Mouse (Mus musculus): ENCODE results near the gene Actl10. TPM values are rescaled to one million over a fixed set of nuclear protein-coding genes. Genes with fewer than 3 reads are reported as not detected.
A peak's percentile ranks its signal among the peaks of the same experiment; 100 is the strongest.

Actl10 gene
- polyA plus RNA-seq, 1 experiment = 39.7 TPM

DNA sequence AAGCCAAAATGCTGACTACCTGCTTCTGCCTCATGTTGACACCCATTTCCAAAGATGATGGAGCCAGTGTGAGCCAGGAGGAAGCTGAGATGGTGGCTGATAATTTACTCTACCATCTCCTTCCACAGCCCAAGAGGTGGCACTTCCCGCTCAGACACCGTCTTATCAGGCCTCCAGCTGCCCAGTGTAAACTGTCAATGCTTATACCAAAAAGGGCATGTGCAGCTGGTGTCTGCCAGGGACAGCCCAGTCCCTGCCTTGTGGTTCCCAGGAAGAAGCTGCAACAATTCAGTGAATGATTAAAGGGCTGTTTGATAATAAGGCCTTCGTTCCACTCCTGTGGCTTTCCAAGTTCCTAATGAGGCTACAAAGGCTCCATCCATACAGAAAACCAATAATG is 12.9 kb upstream of the Actl10 start:
- Histone ChIP-seq H3K27ac (ENCODE audit: control insufficient read depth, insufficient read depth, low read depth, low read length) (no peak overlapping the region), H3K4me1 (ENCODE audit: control insufficient read depth, insufficient read depth, low read length) (no peaks in the 10 kb centered on the region; the same call in 1 of the 2 replicates), H3K36me3 (ENCODE audit: control insufficient read depth, insufficient read depth, low read length) (peaks cover 1% of the 10 kb centered on the region; the same call in 1 of the 2 replicates), H3K27me3 (ENCODE audit: control insufficient read depth, insufficient read depth, low read length) (no peaks in the 10 kb centered on the region), H3K4me3 (ENCODE audit: control insufficient read depth, low read depth, low read length) (no peak overlapping the region)
- no peak for TF ChIP-seq POLR2A (IDR thresholded peaks at IDR 0.05; ENCODE audit: control insufficient read depth, low read depth, low read length)
- TF ChIP-seq CTCF (IDR thresholded peaks at IDR 0.05; ENCODE audit: control insufficient read depth, insufficient read depth, insufficient replicate concordance, low read depth, low read length) = no peak

DNA sequence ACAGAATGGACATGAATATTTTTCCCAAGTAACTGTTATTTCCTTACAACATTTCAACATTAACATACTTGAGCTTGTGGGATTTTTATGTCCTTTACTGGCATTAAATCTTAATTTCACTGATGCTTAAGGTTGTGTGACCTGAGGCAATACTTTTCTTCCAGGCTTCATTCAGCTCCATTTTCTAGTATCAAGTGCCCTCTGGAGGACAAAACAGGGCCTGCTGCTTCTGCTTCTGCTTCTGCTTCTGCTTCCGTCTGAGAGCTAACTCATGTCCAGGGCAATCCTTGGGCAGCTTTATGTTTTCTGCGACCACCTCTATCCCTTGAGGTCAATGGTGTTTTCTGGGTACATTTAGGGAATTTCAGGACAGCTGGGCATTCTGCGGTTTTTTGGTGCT is 11.9 kb upstream of the Actl10 start:
- Histone ChIP-seq H3K4me3 (ENCODE audit: control insufficient read depth, low read depth, low read length) (no peak overlapping the region), H3K4me1 (ENCODE audit: control insufficient read depth, insufficient read depth, low read length) (no peaks in the 10 kb centered on the region; the same call in 1 of the 2 replicates), H3K27me3 (ENCODE audit: control insufficient read depth, insufficient read depth, low read length) (no peaks in the 10 kb centered on the region), H3K36me3 (ENCODE audit: control insufficient read depth, insufficient read depth, low read length) (peaks cover 1% of the 10 kb centered on the region; the same call in 1 of the 2 replicates), H3K27ac (ENCODE audit: control insufficient read depth, insufficient read depth, low read depth, low read length) (no peak overlapping the region)
- TF ChIP-seq CTCF (IDR thresholded peaks at IDR 0.05; ENCODE audit: control insufficient read depth, insufficient read depth, insufficient replicate concordance, low read depth, low read length) (no peak; the same call in 1 of the 2 replicates), POLR2A (IDR thresholded peaks at IDR 0.05; ENCODE audit: control insufficient read depth, low read depth, low read length) (no peak)

DNA sequence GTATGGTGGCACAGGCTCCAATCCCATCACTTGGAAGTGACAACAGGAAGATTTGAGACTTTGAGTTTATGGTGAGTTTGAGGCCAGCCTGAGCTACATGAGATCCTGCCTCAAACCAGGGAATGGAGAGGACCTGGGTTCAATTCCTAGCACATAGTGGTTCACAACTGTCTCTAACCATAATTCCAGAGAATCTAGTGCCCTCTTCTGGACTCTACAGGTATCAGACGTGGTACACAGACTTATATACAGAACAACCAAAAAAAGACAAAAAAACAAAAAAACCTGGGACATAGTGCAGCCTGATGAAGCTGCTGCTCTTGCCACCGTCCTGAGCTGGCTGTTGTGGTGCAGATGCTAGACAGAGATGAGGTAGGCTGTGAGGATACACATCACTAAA is 9.9 kb upstream of the Actl10 start:
- H3K36me3 ChIP-seq (ENCODE audit: control insufficient read depth, insufficient read depth, low read length) = 0 out of 2 replicates have a peak, but pooled peaks cover 1% of the 10 kb centered on the region
- TF ChIP-seq POLR2A (IDR thresholded peaks at IDR 0.05; ENCODE audit: control insufficient read depth, low read depth, low read length) (no peak), CTCF (IDR thresholded peaks at IDR 0.05; ENCODE audit: control insufficient read depth, insufficient read depth, insufficient replicate concordance, low read depth, low read length) (no peak)
- no peaks in the 10 kb centered on the region; the same call in 1 of the 2 replicates for H3K4me1 ChIP-seq (ENCODE audit: control insufficient read depth, insufficient read depth, low read length)
- H3K27me3 ChIP-seq (ENCODE audit: control insufficient read depth, insufficient read depth, low read length) = no peaks in the 10 kb centered on the region
- no peak overlapping the region for H3K27ac ChIP-seq (ENCODE audit: control insufficient read depth, insufficient read depth, low read depth, low read length)
- H3K4me3 ChIP-seq (ENCODE audit: control insufficient read depth, low read depth, low read length) = no peak overlapping the region

DNA sequence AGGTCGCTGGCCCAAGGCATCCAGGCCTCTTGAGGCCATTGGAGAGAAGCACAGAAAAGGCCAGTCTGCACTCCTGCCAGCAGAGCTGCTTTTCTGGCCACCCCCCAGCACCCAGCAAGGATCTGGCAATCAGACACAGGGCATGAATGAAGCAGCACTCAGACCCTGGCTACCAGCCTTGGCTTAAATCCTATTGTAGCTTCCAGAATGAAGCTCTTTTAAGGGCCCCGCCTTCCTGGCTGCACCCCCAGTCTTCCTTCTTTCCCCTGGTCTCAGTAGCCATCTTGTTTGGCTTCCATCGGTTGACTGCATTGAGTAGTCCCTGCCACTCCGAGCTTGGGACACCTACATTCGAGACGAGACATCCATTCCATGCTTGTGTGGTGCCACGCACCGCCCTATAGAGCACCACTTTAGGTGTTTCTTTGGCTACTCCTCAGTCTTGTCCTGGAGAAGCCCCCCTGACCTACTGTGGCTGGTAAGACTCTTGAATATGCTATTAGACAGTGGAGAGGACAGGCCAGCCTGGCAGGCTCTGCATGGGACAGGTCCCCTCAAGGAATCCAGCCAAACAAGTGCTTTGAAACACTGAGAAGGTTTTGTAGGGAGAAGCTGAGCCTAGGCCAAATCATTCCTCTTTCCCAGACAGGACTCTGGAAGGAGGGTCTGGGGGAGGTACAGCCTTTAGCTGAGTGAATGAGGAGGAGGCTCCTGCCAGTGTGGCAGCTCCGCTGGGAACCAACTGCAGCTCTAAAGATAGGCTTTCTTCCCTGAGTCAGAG is 7.8 kb upstream of the Actl10 start:
- H3K36me3 ChIP-seq (ENCODE audit: control insufficient read depth, insufficient read depth, low read length) = 0 out of 2 replicates have a peak, but pooled peaks cover 1% of the 10 kb centered on the region
- H3K4me1 ChIP-seq (ENCODE audit: control insufficient read depth, insufficient read depth, low read length) = peaks cover 2% of the 10 kb centered on the region
- TF ChIP-seq CTCF (IDR thresholded peaks at IDR 0.05; ENCODE audit: control insufficient read depth, insufficient read depth, insufficient replicate concordance, low read depth, low read length) = no peak
- TF ChIP-seq POLR2A (IDR thresholded peaks at IDR 0.05; ENCODE audit: control insufficient read depth, low read depth, low read length) = no peak
- no peak overlapping the region for H3K27ac ChIP-seq (ENCODE audit: control insufficient read depth, insufficient read depth, low read depth, low read length)
- no peak overlapping the region for H3K4me3 ChIP-seq (ENCODE audit: control insufficient read depth, low read depth, low read length)
- H3K27me3 ChIP-seq (ENCODE audit: control insufficient read depth, insufficient read depth, low read length) = no peaks in the 10 kb centered on the region

DNA sequence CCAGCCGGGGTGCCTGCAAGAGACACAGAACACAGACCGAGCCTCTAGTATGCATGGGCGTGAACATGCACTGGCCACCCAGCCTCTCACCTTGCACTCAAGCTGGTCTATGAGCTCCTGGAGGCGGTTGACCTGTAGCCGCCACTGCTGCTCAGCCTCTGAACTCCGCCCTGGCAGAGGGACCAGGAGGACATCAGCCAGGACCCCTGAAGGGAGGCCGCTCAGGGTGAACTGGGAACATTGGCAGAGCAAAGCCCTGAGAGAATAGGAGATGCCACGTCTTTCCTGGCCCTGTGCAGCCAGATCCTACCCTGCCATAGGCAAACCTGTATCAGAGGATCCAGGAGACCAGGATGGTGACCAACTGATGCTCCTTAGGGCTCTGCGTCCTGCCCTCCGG is 4.9 kb upstream of the Actl10 start, which contains the start of gene 1700003F12Rik:
1700003F12Rik (plus strand) TSS at position 375 of the 400 bp plus-strand sequence.
- Histone ChIP-seq H3K4me1 (ENCODE audit: control insufficient read depth, insufficient read depth, low read length) (peaks cover 6% of the 10 kb centered on the region), H3K27ac (ENCODE audit: control insufficient read depth, insufficient read depth, low read depth, low read length) (peak within 1 kb of the TSS; percentile 10; the same call in 1 of the 2 replicates), H3K4me3 (ENCODE audit: control insufficient read depth, low read depth, low read length) (peak within 1 kb of the TSS; percentile 82), H3K27me3 (ENCODE audit: control insufficient read depth, insufficient read depth, low read length) (no peaks in the 10 kb centered on the region), H3K36me3 (ENCODE audit: control insufficient read depth, insufficient read depth, low read length) (0 out of 2 replicates have a peak, but pooled peaks cover 1% of the 10 kb centered on the region)
- TF ChIP-seq POLR2A (IDR thresholded peaks at IDR 0.05; ENCODE audit: control insufficient read depth, low read depth, low read length) = no peak
- TF ChIP-seq CTCF (IDR thresholded peaks at IDR 0.05; ENCODE audit: control insufficient read depth, insufficient read depth, insufficient replicate concordance, low read depth, low read length) = no peak

DNA sequence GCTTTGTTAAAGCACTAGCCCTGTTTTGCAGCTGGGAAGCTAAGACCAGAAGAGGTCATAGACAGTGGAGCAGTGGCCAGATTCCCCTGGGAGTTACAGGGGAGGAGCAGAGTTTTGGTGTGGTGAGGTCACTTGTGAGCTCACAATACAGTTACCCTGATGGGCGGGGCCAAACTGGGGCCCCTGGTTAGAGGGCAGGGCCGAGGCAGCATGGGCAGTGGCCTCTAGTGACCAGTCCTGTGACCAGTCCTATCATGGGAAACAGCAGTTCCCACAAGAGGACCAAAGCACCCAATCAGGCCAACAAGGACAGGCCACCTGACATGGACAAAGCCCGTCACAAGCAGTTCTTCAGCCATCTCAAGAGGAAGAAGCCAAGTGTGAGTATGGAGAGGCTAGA is 2.9 kb upstream of the Actl10 start:
- Histone ChIP-seq H3K27me3 (ENCODE audit: control insufficient read depth, insufficient read depth, low read length) (no peaks in the 10 kb centered on the region), H3K4me1 (ENCODE audit: control insufficient read depth, insufficient read depth, low read length) (peaks cover 13% of the 10 kb centered on the region), H3K4me3 (ENCODE audit: control insufficient read depth, low read depth, low read length) (peak overlapping the region; percentile 93), H3K36me3 (ENCODE audit: control insufficient read depth, insufficient read depth, low read length) (no peaks in the 10 kb centered on the region), H3K27ac (ENCODE audit: control insufficient read depth, insufficient read depth, low read depth, low read length) (peak overlapping the region; percentile 91)
- TF ChIP-seq CTCF (IDR thresholded peaks at IDR 0.05; ENCODE audit: control insufficient read depth, insufficient read depth, insufficient replicate concordance, low read depth, low read length) (no peak), POLR2A (IDR thresholded peaks at IDR 0.05; ENCODE audit: control insufficient read depth, low read depth, low read length) (peak; percentile 90; the same call in 1 of the 2 replicates)

DNA sequence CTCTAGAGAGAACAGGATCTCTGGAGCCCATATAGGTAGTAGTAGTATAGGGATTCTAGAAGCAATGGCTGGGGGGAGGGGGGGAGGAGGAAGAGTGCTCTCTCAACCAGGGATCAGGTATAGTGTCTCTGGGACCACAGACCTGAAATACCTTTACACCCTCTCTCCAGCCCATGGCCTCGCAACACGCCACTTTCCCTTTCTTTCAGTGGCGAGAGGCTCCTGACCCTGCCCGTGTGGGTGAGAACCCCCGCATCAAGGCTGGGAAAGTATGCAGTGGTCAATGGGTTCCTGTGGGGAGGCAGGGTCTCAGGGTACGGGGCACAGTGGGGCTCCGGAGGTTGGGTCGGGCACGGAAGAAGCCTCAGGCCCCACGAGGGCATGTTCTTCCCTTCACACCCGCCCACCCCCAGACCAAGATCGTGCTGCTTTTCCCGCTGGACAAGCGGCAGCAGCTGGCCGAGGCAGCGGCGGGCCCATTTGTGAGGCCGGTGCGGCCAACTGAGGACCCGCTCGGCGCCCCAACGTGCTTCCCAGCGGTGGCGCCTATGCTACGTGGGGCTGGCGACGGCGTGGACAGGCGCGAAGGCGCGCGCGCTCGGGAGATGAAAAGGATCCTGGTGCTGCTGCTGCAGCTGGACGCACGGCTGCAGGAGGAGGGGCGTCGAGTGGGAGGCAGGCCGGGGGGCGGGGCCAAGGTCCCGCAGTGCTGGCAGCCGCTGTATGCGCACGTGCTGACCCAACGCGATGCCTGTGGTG is 2.3 kb upstream of the Actl10 start:
- H3K27me3 ChIP-seq (ENCODE audit: control insufficient read depth, insufficient read depth, low read length) = no peaks in the 10 kb centered on the region
- H3K4me1 ChIP-seq (ENCODE audit: control insufficient read depth, insufficient read depth, low read length) = peaks cover 13% of the 10 kb centered on the region
- TF ChIP-seq CTCF (IDR thresholded peaks at IDR 0.05; ENCODE audit: control insufficient read depth, insufficient read depth, insufficient replicate concordance, low read depth, low read length) (no peak), POLR2A (IDR thresholded peaks at IDR 0.05; ENCODE audit: control insufficient read depth, low read depth, low read length) (peak; percentile 56; the same call in 1 of the 2 replicates)
- no peaks in the 10 kb centered on the region for H3K36me3 ChIP-seq (ENCODE audit: control insufficient read depth, insufficient read depth, low read length)
- peak overlapping the region; percentile 93 for H3K4me3 ChIP-seq (ENCODE audit: control insufficient read depth, low read depth, low read length)
- H3K27ac ChIP-seq (ENCODE audit: control insufficient read depth, insufficient read depth, low read depth, low read length) = peak overlapping the region; percentile 91

Data from testis, adult 2 months (tissue).